Mouse (Mus musculus) lung, postnatal 36 days (tissue): Measurements from ENCODE around the gene Rab28.
"Not testable (repeated sequence)": the region's sequence is repeated elsewhere in the genome, so short reads cannot be mapped to it uniquely, and the experiment has no call there.

Experiments used
- DNase-seq: peaks from one replicate; pipeline ENCODE4 v3.0.0; 2022; ENCODE audit warnings: mixed read lengths

Gene Rab28

GRCm38 (mm10) chr5:41708051-41708630 is at the start of gene Rab28:
Gene Rab28, minus strand, starts transcription at chr5:41708157.
- DNase-seq = peak; percentile 99

GRCm38 (mm10) chr5:41757338-41757737 is 49.4 kb upstream of the Rab28 start:
- DNase-seq = no peak

- no peak for DNase-seq
Measured at GRCm38 (mm10) chr5:41756396-41756795, 48.4 kb upstream of the Rab28 start.

- DNase-seq = no peak
Measured at GRCm38 (mm10) chr5:41755373-41755960, 47.5 kb upstream of the Rab28 start.

GRCm38 (mm10) chr5:41754836-41755235 is 46.9 kb upstream of the Rab28 start:
- DNase-seq = no peak

GRCm38 (mm10) chr5:41754226-41754775 is 46.3 kb upstream of the Rab28 start:
- DNase-seq = no peak

GRCm38 (mm10) chr5:41752721-41753120 is 44.8 kb upstream of the Rab28 start:
- no peak for DNase-seq

GRCm38 (mm10) chr5:41744898-41745780 is 37.2 kb upstream of the Rab28 start:
- no peak for DNase-seq

- no peak for DNase-seq
Measured at GRCm38 (mm10) chr5:41744234-41744633, 36.3 kb upstream of the Rab28 start.

- peak; percentile 22 for DNase-seq
Measured at GRCm38 (mm10) chr5:41738817-41739216, 30.9 kb upstream of the Rab28 start.

- no peak for DNase-seq
Measured at GRCm38 (mm10) chr5:41737039-41737438, 29.1 kb upstream of the Rab28 start.

DNA sequence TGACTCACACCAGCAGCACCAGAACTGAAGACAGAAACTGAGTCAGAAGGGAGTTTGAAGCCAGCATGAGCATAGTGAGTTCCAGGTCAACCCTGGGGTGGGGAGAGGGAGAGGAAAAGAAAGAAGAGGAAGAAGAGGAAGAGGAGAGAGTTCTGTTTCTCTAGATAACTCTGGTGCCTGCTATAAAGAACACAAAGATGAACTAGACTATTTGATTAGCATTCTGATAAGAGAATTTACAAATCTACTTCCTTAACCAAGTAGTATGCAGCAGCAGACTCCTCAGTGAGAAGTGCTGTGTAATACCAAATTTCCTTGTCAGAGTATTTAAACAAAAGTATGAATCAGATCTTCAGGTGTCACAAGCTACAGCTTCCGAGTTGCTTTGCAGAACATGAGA is 19.1 kb upstream of the Rab28 start:
- DNase-seq = no peak

GRCm38 (mm10) chr5:41725573-41725972 is 17.6 kb upstream of the Rab28 start:
- DNase-seq = no peak

DNA sequence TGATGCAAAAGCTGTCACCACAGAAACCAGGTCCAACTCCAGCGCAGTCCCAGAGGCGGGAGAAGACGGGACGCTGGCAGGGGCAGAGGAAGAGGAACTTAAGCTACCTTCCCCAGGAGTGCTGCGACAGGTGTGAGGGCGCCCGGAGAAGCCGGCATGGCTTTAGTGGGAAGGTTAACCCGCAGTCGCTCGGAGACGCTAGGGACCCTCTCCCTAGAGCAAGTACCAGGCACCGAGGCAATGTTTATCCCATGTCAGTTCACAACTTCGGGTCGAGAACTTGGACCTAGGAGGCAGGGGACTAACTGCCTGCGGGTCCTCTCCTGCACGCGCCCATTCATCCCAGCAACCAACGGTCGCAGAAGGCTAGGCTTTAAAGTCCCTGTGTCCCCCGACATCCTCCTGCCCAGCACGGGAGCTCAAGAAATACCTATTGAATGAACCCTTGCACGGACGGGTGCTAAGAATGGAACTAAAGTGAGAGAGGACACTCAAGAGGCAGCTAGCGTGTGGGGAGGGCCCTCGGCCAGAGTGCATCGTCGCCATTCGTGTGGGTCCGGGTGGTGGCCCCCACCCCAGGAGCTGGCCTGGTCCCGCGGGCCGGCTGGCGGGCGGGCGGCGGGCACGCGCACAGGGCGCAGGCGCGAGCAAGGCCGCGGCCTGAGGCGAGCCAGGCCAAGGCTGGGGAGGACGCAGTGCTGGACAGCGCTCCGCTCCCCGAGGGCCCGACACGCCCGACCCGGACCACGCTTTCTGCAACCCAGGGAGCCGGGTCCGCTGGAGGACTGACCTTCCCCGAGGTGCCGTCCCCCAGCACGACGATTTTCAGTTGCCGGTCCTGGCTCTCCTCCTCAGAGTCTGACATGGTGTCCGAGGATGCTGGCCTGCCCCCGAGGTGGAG is 592 bp downstream of the Rab28 start:
- peak; percentile 46 for DNase-seq

GRCm38 (mm10) chr5:41706777-41707114 is 1.2 kb downstream of the Rab28 start:
- DNase-seq = no peak

DNA sequence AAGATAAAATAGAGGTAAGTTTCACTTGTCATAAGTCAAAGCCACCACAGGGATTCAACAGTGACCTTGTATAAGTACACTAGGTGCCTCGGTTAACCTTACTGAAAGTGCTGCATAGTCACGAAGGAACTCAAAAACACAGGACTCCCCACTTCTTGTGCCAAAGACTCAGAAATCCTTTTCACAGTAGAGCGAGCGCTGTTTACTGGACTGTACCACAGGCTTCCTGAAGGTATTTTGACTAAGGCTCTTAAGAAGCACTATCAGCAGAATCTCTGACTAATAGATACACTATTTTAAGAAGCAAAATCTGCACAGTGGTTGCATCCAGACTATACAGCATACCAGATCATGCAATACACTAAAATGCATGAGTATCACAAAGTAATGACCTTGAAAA is 6.9 kb downstream of the Rab28 start:
- DNase-seq = not testable (repeated sequence)

- peak; percentile 16 for DNase-seq
Measured at GRCm38 (mm10) chr5:41697958-41698357, 10.0 kb downstream of the Rab28 start.

DNA sequence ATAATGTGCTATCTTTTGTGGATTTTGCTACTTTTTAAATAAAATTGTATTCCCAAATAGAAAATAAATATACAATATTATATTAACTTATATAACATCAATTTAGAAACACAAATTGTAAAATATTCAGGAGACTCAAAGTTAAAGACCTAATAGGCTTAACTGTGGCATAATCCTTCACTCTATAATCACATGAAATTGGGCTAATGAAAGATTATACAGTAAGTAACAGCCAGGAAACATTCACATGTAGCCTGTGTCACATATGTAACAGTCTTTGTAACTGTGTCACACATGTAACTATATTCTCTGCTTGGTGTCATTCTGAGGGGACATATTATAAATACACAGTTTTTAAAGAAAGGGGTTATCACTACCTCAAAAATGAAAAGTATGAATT is 22.9 kb downstream of the Rab28 start:
- no peak for DNase-seq

GRCm38 (mm10) chr5:41683976-41684375 is 24.0 kb downstream of the Rab28 start:
- DNase-seq = no peak

- DNase-seq = no peak
Measured at GRCm38 (mm10) chr5:41666012-41666411, 41.9 kb downstream of the Rab28 start.

DNA sequence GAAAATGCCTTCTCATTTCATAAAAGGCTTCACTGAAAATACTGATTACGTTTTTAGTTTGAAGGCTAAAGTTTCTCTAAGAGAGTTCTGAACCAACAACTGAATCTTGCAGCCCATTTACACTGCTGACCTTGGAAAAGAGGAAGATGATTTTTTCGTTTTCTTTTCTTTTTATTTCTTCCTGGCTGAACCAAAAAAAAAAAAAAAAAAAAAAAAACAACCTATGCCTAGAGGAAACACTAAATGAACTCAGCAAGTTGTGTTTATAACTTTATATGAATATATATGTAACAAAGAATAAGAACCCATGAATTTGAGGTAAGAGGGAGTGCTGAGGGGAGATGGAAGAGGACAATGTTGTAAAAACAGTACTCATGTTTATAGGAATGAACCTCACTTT is 71.2 kb downstream of the Rab28 start:
- no peak for DNase-seq

- DNase-seq = no peak
Measured at GRCm38 (mm10) chr5:41627224-41628144, 80.5 kb downstream of the Rab28 start.
